Mouse (Mus musculus): ENCODE measurements around the gene Nfkb1. TPM values are rescaled to one million over a fixed set of nuclear protein-coding genes. Genes with fewer than 3 reads are reported as not detected.
A peak's percentile ranks its signal among the peaks of the same experiment; 100 is the strongest.

Gene Nfkb1
- total RNA-seq, 2 experiments from 2014 or later: 20.8 to 24.4 TPM

DNA sequence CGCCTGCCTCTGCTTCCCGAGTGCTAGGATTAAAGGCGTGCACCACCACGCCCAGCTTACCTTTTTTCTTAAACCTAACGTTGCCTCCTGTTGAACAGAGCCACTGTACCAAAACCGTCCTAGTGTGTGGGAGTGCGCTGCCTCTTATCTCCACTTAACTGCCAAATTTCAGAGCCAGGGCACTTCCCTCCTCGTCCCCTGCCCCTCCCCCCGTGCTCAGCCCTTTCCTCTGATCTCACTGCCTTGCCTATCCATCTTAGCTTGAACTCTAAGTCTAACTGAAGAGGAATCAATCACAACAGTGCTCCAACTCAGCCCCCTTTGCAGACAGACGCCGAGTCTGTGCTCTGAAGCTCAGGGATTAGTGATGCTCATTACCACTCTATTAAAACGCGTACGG lies 54.9 kb downstream of the Nfkb1 start:
- intact Hi-C loops (cut with DNase I): no loop called here
- Histone ChIP-seq H3K27ac (no peak overlapping the region), H3K4me3 (no peak overlapping the region)
- TF ChIP-seq CTCF (IDR thresholded peaks at IDR 0.05): no peak
- DNase-seq (ENCODE audit: extremely low spot score in 1 of 2, low spot score in 2 of 2): no peak

DNA sequence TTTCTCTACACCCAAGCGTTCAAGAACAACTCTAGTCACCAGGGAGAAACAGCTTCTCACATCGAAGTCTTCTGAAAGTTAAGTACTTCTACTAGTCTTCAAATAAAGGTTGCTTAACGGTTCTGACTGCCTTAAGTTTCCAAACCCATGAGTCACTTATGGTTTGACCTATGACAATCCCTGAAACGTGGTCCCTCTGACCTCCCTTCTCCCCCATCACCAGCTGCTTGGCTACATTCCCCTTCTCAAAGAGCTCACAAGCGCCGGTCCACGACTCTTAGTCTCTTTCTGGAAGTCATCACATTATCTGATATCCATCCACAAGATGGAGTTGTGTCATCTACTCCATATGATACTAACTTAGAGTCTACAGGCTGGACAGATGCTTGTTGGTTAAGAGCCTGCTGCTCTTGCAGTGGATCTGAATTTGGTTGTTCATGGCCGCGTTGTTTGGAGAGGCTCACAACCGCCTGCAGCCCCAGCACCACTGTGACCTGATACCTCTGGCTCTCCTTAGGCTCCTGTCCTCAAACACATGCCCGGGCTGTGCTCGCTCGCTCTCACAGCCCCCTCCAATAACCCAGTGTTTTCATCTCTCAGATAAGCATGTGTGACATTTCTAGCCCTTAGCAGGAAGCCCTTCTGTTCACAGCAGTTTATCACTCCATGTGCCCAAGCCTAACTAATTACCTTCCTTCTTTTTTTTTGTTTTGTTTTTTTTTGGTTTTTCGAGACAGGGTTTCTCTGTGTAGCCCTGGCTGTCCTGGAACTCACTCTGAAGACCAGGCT lies 55.5 kb downstream of the Nfkb1 start:
- intact Hi-C loops (cut with DNase I): no loop called here
- no peak for TF ChIP-seq CTCF (IDR thresholded peaks at IDR 0.05)
- H3K4me3 ChIP-seq: no peak overlapping the region
- no peak for DNase-seq (ENCODE audit: extremely low spot score in 1 of 2, low spot score in 2 of 2)
- no peak overlapping the region for H3K27ac ChIP-seq

- Histone ChIP-seq H3K4me3 (no peak overlapping the region), H3K27ac (no peak overlapping the region)
- intact Hi-C loops (cut with DNase I): no loop called here
- no peak for DNase-seq (ENCODE audit: extremely low spot score in 1 of 2, low spot score in 2 of 2)
- TF ChIP-seq CTCF (IDR thresholded peaks at IDR 0.05): no peak
These were observed 56.3 kb downstream of the Nfkb1 start for GRCm38 (mm10) chr3:135635030-135635429.

GRCm38 (mm10) chr3:135634275-135634674 lies 57.1 kb downstream of the Nfkb1 start:
- H3K27ac ChIP-seq: no peak overlapping the region
- no peak for TF ChIP-seq CTCF (IDR thresholded peaks at IDR 0.05)
- H3K4me3 ChIP-seq: no peak overlapping the region
- intact Hi-C loops (cut with DNase I): loop anchor here (5.0 kb wide), 1 partner anchor 78 kb away; no protein-coding TSS in a partner anchor
- no peak for DNase-seq (ENCODE audit: extremely low spot score in 1 of 2, low spot score in 2 of 2)

DNA sequence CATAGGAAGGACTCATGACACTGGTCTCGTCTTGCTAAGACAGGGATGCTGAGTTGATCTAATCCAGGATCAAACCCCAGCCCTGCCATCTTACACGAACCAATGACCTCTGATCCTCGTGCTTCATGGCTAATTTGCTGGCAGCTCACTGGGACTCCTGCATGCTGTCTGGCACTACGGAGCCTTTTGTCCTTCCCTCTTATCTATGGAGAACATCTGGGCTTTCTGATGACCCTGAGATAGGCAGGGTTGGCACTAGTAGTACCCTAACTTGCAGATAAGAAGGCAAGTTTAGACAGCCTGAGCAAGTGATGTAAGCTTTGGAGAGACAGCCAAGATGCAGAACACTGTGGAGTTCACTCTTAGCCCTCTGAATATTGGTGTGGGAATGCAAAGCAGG lies 59.5 kb downstream of the Nfkb1 start:
- TF ChIP-seq CTCF (IDR thresholded peaks at IDR 0.05): no peak
- intact Hi-C loops (cut with DNase I): loop anchor here (5.0 kb wide), 1 partner anchor 80 kb away; no protein-coding TSS in a partner anchor

DNA sequence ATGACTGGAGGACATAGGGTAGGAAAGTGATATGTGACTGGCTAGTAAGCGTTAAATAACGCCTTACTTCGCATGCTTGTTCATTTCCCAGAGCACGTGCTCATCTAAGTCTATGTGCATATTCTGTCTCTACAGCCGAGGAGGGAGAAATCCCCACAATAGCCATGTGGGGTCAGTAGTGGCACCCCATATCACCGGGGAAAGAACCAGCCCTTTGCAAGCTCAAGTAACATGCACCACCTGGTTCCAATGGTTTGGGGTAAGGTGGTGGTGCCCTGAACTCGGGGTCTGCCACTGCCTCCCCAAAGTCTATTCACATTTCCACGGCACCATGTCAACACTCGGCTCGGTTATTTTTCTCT lies 60.3 kb downstream of the Nfkb1 start:
- intact Hi-C loops (cut with DNase I): loop anchor here (5.0 kb wide), 1 partner anchor 81 kb away; no protein-coding TSS in a partner anchor
- no peak for DNase-seq (ENCODE audit: extremely low spot score in 1 of 2, low spot score in 2 of 2)
- Histone ChIP-seq H3K4me3 (no peak overlapping the region), H3K27ac (no peak overlapping the region)
- peak; percentile 54 for TF ChIP-seq CTCF (IDR thresholded peaks at IDR 0.05)

More for the DNA sequence above, 59.5 kb downstream of the Nfkb1 start:
- H3K27ac ChIP-seq: no peak overlapping the region
- H3K4me3 ChIP-seq: no peak overlapping the region
- DNase-seq (ENCODE audit: extremely low spot score in 1 of 2, low spot score in 2 of 2): no peak

- peak; percentile 37 to 47 for DNase-seq (ENCODE audit: extremely low spot score in 1 of 2, low spot score in 2 of 2)
- TF ChIP-seq CTCF (IDR thresholded peaks at IDR 0.05): no peak
- Histone ChIP-seq H3K27ac (no peak overlapping the region), H3K4me3 (no peak overlapping the region)
- intact Hi-C loops (cut with DNase I): loop anchor here (5.0 kb wide), 1 partner anchor 82 kb away; no protein-coding TSS in a partner anchor
These were observed 60.8 kb downstream of the Nfkb1 start for GRCm38 (mm10) chr3:135630430-135631095.

- DNase-seq (ENCODE audit: extremely low spot score in 1 of 2, low spot score in 2 of 2): no peak
- intact Hi-C loops (cut with DNase I): loop anchor here (5.0 kb wide), 1 partner anchor 82 kb away; no protein-coding TSS in a partner anchor
- no peak overlapping the region for H3K4me3 ChIP-seq
- TF ChIP-seq CTCF (IDR thresholded peaks at IDR 0.05): no peak
- no peak overlapping the region for H3K27ac ChIP-seq
These were observed 61.5 kb downstream of the Nfkb1 start for GRCm38 (mm10) chr3:135629830-135630355.

DNA sequence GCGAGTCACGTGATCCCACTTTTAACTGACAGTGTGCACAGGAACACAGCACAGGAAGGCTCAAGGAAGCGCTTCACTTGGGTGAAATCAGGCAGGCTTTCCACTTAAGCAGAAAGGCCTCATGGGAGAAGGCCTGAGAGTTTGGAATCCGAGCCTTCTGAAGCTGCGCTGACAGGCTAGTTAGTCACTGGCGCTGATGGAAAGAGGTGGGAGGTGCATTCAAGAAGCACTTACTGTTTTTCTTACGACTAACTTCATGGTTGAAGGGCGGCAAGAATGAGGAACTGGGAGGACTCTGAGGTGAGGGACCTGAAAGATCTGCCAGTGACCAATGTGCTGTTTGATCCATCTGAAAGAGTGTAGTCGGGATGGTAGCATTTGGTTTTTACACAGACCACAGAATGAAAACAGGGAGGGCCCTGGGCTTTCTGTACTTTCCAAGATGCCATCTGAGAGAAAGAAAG lies 62.6 kb downstream of the Nfkb1 start:
- H3K27ac ChIP-seq: no peak overlapping the region
- no peak overlapping the region for H3K4me3 ChIP-seq
- intact Hi-C loops (cut with DNase I): no loop called here
- DNase-seq (ENCODE audit: extremely low spot score in 1 of 2, low spot score in 2 of 2): no peak
- TF ChIP-seq CTCF (IDR thresholded peaks at IDR 0.05): no peak

DNA sequence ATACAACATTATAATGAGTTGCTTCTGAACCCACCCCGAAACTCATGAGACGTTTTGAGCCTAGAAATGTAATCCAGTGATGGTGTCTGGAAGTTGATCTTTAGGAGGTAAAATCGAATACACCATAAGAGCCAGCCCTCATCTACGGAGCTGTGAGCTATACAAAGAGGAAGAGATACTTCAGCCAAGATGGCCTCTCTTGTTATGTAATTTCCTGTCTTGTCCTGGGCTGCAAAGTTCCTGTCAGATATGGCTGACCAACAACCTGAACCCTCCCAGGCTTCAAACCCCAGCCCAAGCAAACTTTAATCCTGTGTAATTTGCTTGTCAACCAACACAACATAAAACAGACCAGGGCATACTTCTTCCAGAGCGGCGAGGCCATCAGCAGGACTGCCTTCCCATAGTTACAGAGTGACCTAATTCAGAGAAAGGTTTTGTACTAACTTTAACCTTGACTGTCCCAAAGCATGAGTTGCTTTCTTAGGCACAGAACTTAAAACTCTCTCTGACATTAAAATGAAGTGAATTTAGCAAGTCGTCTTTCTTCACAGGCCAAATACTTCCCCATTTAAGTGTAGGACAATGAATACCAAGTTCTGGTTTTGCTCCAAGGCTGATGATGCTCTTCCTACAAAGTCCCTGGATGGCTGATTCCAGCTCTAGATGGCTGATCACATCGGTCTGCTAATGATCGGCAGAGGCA lies 63.2 kb downstream of the Nfkb1 start:
- no peak for TF ChIP-seq CTCF (IDR thresholded peaks at IDR 0.05)
- no peak overlapping the region for H3K4me3 ChIP-seq
- no peak for DNase-seq (ENCODE audit: extremely low spot score in 1 of 2, low spot score in 2 of 2)
- intact Hi-C loops (cut with DNase I): no loop called here
- no peak overlapping the region for H3K27ac ChIP-seq

DNA sequence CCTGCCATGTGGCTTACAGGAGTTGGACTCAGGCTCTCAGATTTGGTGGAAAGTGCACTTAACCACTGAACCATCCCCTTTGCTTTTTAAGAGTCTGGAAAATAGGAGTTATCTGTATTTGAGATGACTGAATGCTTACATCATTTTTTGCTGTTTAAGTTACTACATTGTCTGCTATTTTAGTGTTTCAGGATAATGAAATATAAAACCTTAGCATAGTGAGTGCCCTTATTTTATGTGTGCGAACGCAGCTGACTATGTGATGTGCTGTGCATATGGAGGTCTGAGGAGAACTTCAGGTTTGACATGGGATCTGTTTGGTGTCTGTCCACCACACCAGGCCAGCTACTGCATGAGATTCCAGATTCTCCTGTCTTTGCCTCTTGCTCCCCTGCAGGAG lies 66.1 kb downstream of the Nfkb1 start:
- Histone ChIP-seq H3K4me3 (no peak overlapping the region), H3K27ac (no peak overlapping the region)
- intact Hi-C loops (cut with DNase I): no loop called here
- no peak for TF ChIP-seq CTCF (IDR thresholded peaks at IDR 0.05)
- DNase-seq (ENCODE audit: extremely low spot score in 1 of 2, low spot score in 2 of 2): no peak

DNA sequence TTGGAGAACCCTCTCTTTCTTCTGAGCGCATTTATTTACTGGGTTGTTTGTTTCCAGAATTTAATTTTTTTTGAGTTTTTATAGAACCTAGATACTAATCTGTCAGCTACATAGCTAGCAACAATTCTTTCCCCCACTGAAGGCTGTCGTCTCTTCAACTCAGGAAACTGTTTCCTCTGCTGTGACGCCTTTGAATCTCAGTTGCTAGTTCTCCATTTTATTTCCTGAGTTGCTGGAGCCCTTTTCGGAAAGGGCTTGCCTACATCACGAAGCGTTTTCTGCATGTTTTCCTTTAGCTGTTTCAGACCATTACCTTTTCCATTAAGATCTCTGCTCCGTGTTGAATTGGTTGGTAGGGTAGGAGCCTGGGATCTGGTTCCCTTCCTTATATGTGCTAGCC lies 74.6 kb downstream of the Nfkb1 start:
- no peak for DNase-seq (ENCODE audit: extremely low spot score in 1 of 2, low spot score in 2 of 2)
- intact Hi-C loops (cut with DNase I): no loop called here
- Histone ChIP-seq H3K4me3 (no peak overlapping the region), H3K27ac (no peak overlapping the region)
- no peak for TF ChIP-seq CTCF (IDR thresholded peaks at IDR 0.05)

Measured in left cerebral cortex, adult 2 months (tissue).